Mouse (Mus musculus) gonadal fat pad, adult 2 months (tissue): Measurements from ENCODE around the gene Pa2g4. TPM values are rescaled to one million over a fixed set of nuclear protein-coding genes. Genes with fewer than 3 reads are reported as not detected.

ENCODE experiments used
- DNase-seq: peaks from one replicate; pipeline ENCODE4 v3.0.0-alpha.2; 2012; ENCODE audit warnings: low read depth
- polyA plus RNA-seq: library from polyadenylated mRNA; depleted of rRNA; stranded (reverse); fragments of >200 nt; gene quantifications from 2 replicates; pipeline ENCODE4 v1.2.3, GENCODE M21; 2012

Pa2g4 gene
- polyA plus RNA-seq, 1 experiment, result 22.1 TPM

- DNase-seq, result no peak
Measured at GRCm38 (mm10) chr10:128535624-128536265, 30.0 kb downstream of the Pa2g4 start.

- no peak for DNase-seq
Measured at GRCm38 (mm10) chr10:128535206-128535605, 30.6 kb downstream of the Pa2g4 start.

GRCm38 (mm10) chr10:128526366-128527356 is 39.1 kb downstream of the Pa2g4 start:
- no peak for DNase-seq

GRCm38 (mm10) chr10:128525671-128526308 is 40.0 kb downstream of the Pa2g4 start, which contains the start of gene Esyt1:
Gene Esyt1 (minus strand): TSS chr10:128525871.
- DNase-seq, result peak; percentile 84

GRCm38 (mm10) chr10:128524732-128525662 is 40.8 kb downstream of the Pa2g4 start:
- no peak for DNase-seq

GRCm38 (mm10) chr10:128524111-128524731 is 41.6 kb downstream of the Pa2g4 start:
- DNase-seq, result no peak

GRCm38 (mm10) chr10:128522351-128522750 is 43.4 kb downstream of the Pa2g4 start:
- no peak for DNase-seq

GRCm38 (mm10) chr10:128520591-128520990 is 45.2 kb downstream of the Pa2g4 start:
- no peak for DNase-seq

- no peak for DNase-seq
Measured at GRCm38 (mm10) chr10:128518833-128519232, 47.0 kb downstream of the Pa2g4 start.

GRCm38 (mm10) chr10:128516677-128517076 is 49.1 kb downstream of the Pa2g4 start:
- DNase-seq, result no peak

GRCm38 (mm10) chr10:128516029-128516428 is 49.8 kb downstream of the Pa2g4 start:
- DNase-seq, result no peak

- no peak for DNase-seq
Measured at GRCm38 (mm10) chr10:128515044-128515443, 50.7 kb downstream of the Pa2g4 start.

GRCm38 (mm10) chr10:128511761-128512160 is 54.0 kb downstream of the Pa2g4 start:
- no peak for DNase-seq

GRCm38 (mm10) chr10:128511189-128511588 is 54.6 kb downstream of the Pa2g4 start:
- no peak for DNase-seq

GRCm38 (mm10) chr10:128510301-128510700 is 55.5 kb downstream of the Pa2g4 start:
- DNase-seq, result no peak

GRCm38 (mm10) chr10:128509831-128510230 is 56.0 kb downstream of the Pa2g4 start:
- DNase-seq, result no peak

- DNase-seq, result no peak
Measured at GRCm38 (mm10) chr10:128509203-128509602, 56.6 kb downstream of the Pa2g4 start.

GRCm38 (mm10) chr10:128508260-128508659 is 57.5 kb downstream of the Pa2g4 start:
- DNase-seq, result no peak
